Mouse (Mus musculus) midbrain, embryonic 15.5 days (tissue): ENCODE data around the gene Cldn20. TPM values are rescaled to one million over a fixed set of nuclear protein-coding genes. Genes with fewer than 3 reads are reported as not detected.
A peak's percentile ranks its signal among the peaks of the same experiment; 100 is the strongest.

Experiments used
- ATAC-seq: fragments of 200-750 bp; cut with Nextera tagmentation; replicated peaks from 2 replicates; pipeline ENCODE4 v1.8.0; 2017; ENCODE audit warnings: moderate TSS enrichment
- H3K27ac ChIP-seq: fragments of 300-500 bp; sonication (generic); 2 replicates; pipeline ENCODE4 v1.5.1; 2015; ENCODE audit warnings: mild to moderate bottlenecking, inconsistent platforms
- H3K27me3 ChIP-seq: fragments of 300-500 bp; sonication (generic); replicated peaks from 2 replicates; pipeline ENCODE4 v1.6.1; 2015; ENCODE audit warnings: inconsistent platforms
- H3K36me3 ChIP-seq: fragments of 300-500 bp; sonication (generic); replicated peaks from 2 replicates; pipeline ENCODE4 v1.6.1; 2015; ENCODE audit warnings: inconsistent platforms
- H3K4me1 ChIP-seq: fragments of 300-500 bp; sonication (generic); 2 replicates; pipeline ENCODE4 v1.6.1; 2015; ENCODE audit warnings: inconsistent platforms
- H3K4me2 ChIP-seq: fragments of 300-500 bp; sonication (generic); 2 replicates; pipeline ENCODE4 v1.6.1; 2015; ENCODE audit warnings: inconsistent platforms, mild to moderate bottlenecking, moderate library complexity
- H3K4me3 ChIP-seq: fragments of 300-500 bp; sonication (generic); 2 replicates; pipeline ENCODE4 v1.5.1; 2015; ENCODE audit warnings: mild to moderate bottlenecking, inconsistent platforms
- H3K9ac ChIP-seq: fragments of 300-500 bp; sonication (generic); 2 replicates; pipeline ENCODE4 v1.6.1; 2015; ENCODE audit warnings: mild to moderate bottlenecking, inconsistent platforms
- H3K9me3 ChIP-seq: fragments of 300-500 bp; sonication (generic); 2 replicates; pipeline ENCODE4 v1.6.1; 2016; ENCODE audit warnings: inconsistent platforms
- WGBS: fragments of 180-500 bp; shearing (Covaris S2); methylation state at CpG from one replicate; pipeline ENCODE4 v1.1.7; 2015; ENCODE audit warnings: mixed read lengths; 5-methylcytosine and 5-hydroxymethylcytosine counted together
- polyA plus RNA-seq: library from polyadenylated mRNA; unstranded; fragments of >200 nt; fragmentation: Nextera tagmentation; extraction: Ambion mirVana; gene quantifications from 2 replicates; pipeline ENCODE4 v1.2.1, GENCODE M21; 2015

The Cldn20 gene
- polyA plus RNA-seq, 1 experiment from 2014 or later: not detected

DNA sequence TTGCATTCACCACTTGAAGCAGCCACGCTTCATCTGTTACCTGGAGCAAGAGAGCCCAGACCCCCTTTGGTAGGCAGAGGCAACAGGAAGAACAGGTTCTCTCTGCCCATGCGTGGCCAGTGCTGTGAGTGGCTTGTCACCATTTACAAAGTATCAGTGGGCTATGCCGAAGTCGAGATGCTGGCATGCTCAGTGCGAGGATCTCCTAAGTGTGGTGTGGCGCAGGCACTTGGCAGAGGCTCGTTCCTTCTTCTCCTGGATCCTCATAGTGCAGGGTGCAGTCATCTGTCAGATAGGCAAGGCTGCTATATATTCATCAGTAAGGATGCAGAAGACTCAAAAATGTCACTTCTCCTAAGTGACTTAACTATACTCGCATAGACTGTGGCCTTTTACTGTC lies 32.9 kb upstream of the Cldn20 start:
- 92% methylated on average over 8 of the region's 8 CpGs for WGBS
- no peak for ATAC-seq
- H3K9ac ChIP-seq: no peak overlapping the region
- H3K36me3 ChIP-seq: no peaks in the 10 kb centered on the region
- no peaks in the 10 kb centered on the region for H3K4me1 ChIP-seq
- H3K4me2 ChIP-seq: no peak overlapping the region
- no peaks in the 10 kb centered on the region for H3K27me3 ChIP-seq
- H3K4me3 ChIP-seq: no peak overlapping the region
- H3K27ac ChIP-seq: no peak overlapping the region
- no peaks in the 10 kb centered on the region for H3K9me3 ChIP-seq

- Histone ChIP-seq H3K9me3 (no peaks in the 10 kb centered on the region), H3K36me3 (no peaks in the 10 kb centered on the region), H3K27me3 (no peaks in the 10 kb centered on the region), H3K4me3 (no peak overlapping the region), H3K4me1 (no peaks in the 10 kb centered on the region), H3K4me2 (no peak overlapping the region), H3K9ac (no peak overlapping the region), H3K27ac (no peak overlapping the region)
- 92% methylated on average over 6 of the region's 6 CpGs for WGBS
- no peak for ATAC-seq
Measured at GRCm38 (mm10) chr17:3500076-3500475, 32.3 kb upstream of the Cldn20 start.

- no peaks in the 10 kb centered on the region for H3K27me3 ChIP-seq
- H3K27ac ChIP-seq: no peak overlapping the region
- H3K4me3 ChIP-seq: no peak overlapping the region
- H3K9ac ChIP-seq: no peak overlapping the region
- H3K36me3 ChIP-seq: no peaks in the 10 kb centered on the region
- H3K4me1 ChIP-seq: no peaks in the 10 kb centered on the region
- no peaks in the 10 kb centered on the region for H3K9me3 ChIP-seq
- no peak overlapping the region for H3K4me2 ChIP-seq
- WGBS: 83% methylated on average over 4 of the region's 4 CpGs
- ATAC-seq: no peak
Measured at GRCm38 (mm10) chr17:3500936-3501335, 31.4 kb upstream of the Cldn20 start.

DNA sequence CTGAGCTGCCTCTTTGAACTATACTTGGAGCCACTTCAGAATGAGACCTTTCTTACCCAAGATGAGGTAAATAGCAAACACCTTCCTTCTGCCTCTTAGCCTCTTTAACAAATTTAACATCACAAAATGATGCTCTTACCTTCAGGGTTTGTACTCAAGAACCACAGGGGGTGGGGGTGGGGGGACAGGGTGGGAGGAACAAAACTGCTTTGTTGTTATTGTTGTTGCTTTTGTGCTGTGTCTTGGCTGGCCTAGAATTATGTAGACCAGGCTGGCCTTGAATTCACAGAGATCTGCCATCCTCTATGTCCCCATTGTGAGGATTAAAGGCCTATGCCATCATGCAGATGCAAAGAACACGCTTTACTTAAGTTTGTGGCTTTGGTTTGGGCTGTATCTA lies 26.6 kb upstream of the Cldn20 start:
- WGBS: 81% methylated on average over 1 of the region's 1 CpGs
- Histone ChIP-seq H3K4me1 (no peaks in the 10 kb centered on the region), H3K9ac (no peak overlapping the region), H3K27ac (no peak overlapping the region), H3K36me3 (no peaks in the 10 kb centered on the region), H3K27me3 (no peaks in the 10 kb centered on the region), H3K4me3 (no peak overlapping the region), H3K9me3 (no peaks in the 10 kb centered on the region), H3K4me2 (no peak overlapping the region)
- ATAC-seq: no peak

GRCm38 (mm10) chr17:3506508-3506907 lies 25.8 kb upstream of the Cldn20 start:
- H3K9ac ChIP-seq: no peak overlapping the region
- no peak overlapping the region for H3K4me2 ChIP-seq
- H3K4me1 ChIP-seq: no peaks in the 10 kb centered on the region
- WGBS: 91% methylated on average over 8 of the region's 8 CpGs
- no peak overlapping the region for H3K27ac ChIP-seq
- no peaks in the 10 kb centered on the region for H3K27me3 ChIP-seq
- no peak overlapping the region for H3K4me3 ChIP-seq
- H3K9me3 ChIP-seq: no peaks in the 10 kb centered on the region
- H3K36me3 ChIP-seq: no peaks in the 10 kb centered on the region
- ATAC-seq: no peak

- Histone ChIP-seq H3K4me2 (no peak overlapping the region), H3K27ac (no peak overlapping the region), H3K4me3 (no peak overlapping the region), H3K27me3 (no peaks in the 10 kb centered on the region), H3K4me1 (no peaks in the 10 kb centered on the region), H3K36me3 (no peaks in the 10 kb centered on the region), H3K9me3 (no peaks in the 10 kb centered on the region), H3K9ac (no peak overlapping the region)
- 25% methylated on average over 1 of the region's 1 CpGs for WGBS
- peak; percentile 72; the same call in 1 of the 2 replicates for ATAC-seq
Measured at GRCm38 (mm10) chr17:3509841-3510240, 22.5 kb upstream of the Cldn20 start.

DNA sequence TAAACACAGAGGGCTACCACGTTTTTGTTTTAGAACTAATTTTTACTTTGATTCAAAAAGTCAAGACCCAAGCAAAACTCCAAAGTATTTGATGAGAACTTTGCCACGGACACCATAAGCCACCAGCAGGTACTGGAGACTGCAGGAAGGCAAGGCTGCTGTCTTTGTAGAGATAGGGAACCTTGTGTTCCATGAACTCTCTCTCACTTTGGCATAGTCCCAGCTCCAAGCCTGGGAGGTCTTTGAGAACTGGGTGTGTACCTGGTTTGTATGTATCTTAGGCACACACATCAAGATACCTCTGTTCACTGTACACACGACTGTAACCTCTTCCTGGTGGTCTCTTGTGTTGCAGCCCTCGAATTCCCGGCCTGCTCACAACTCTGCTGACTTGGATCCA lies 18.0 kb upstream of the Cldn20 start:
- H3K4me2 ChIP-seq: no peak overlapping the region
- 84% methylated on average over 5 of the region's 5 CpGs for WGBS
- H3K27me3 ChIP-seq: no peaks in the 10 kb centered on the region
- H3K9ac ChIP-seq: no peak overlapping the region
- no peak overlapping the region for H3K4me3 ChIP-seq
- H3K27ac ChIP-seq: no peak overlapping the region
- H3K4me1 ChIP-seq: no peaks in the 10 kb centered on the region
- ATAC-seq: no peak
- no peaks in the 10 kb centered on the region for H3K9me3 ChIP-seq
- H3K36me3 ChIP-seq: no peaks in the 10 kb centered on the region

- Histone ChIP-seq H3K36me3 (no peaks in the 10 kb centered on the region), H3K27me3 (no peaks in the 10 kb centered on the region), H3K4me3 (no peak overlapping the region), H3K4me1 (no peaks in the 10 kb centered on the region), H3K9ac (no peak overlapping the region), H3K4me2 (no peak overlapping the region), H3K9me3 (no peaks in the 10 kb centered on the region), H3K27ac (no peak overlapping the region)
- 95% methylated on average over 8 of the region's 8 CpGs for WGBS
- no peak for ATAC-seq
Measured at GRCm38 (mm10) chr17:3515851-3516250, 16.5 kb upstream of the Cldn20 start.

- Histone ChIP-seq H3K9me3 (no peaks in the 10 kb centered on the region), H3K36me3 (no peaks in the 10 kb centered on the region), H3K27me3 (no peaks in the 10 kb centered on the region), H3K4me2 (no peak overlapping the region), H3K27ac (no peak overlapping the region), H3K9ac (no peak overlapping the region), H3K4me1 (no peaks in the 10 kb centered on the region), H3K4me3 (no peak overlapping the region)
- ATAC-seq: no peak
- WGBS: 32% methylated on average over 9 of the region's 9 CpGs
Measured at GRCm38 (mm10) chr17:3516406-3516805, 15.9 kb upstream of the Cldn20 start.

DNA sequence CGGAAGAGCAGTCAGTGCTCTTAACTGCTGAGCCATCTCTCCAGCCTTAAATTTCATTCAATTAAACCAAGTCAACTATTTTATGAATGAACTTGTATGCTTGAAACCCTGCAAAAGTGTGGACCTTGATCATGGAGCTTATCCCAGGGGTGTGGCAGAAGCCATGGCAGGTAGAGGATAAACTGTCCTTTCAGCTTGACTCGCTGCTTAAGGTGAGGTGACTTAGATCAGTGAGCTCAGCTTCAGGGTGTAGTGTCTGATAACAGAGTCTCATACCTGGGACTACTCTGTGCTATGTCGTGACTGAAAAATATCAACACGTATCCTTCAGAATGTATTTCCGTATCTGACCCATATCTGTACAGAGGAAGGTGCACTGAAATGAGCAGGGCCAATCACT lies 12.0 kb upstream of the Cldn20 start:
- Histone ChIP-seq H3K27me3 (no peaks in the 10 kb centered on the region), H3K9me3 (no peaks in the 10 kb centered on the region), H3K9ac (no peak overlapping the region), H3K27ac (no peak overlapping the region), H3K4me1 (no peaks in the 10 kb centered on the region), H3K4me3 (no peak overlapping the region), H3K4me2 (no peak overlapping the region), H3K36me3 (no peaks in the 10 kb centered on the region)
- WGBS: 97% methylated on average over 5 of the region's 5 CpGs
- no peak for ATAC-seq

DNA sequence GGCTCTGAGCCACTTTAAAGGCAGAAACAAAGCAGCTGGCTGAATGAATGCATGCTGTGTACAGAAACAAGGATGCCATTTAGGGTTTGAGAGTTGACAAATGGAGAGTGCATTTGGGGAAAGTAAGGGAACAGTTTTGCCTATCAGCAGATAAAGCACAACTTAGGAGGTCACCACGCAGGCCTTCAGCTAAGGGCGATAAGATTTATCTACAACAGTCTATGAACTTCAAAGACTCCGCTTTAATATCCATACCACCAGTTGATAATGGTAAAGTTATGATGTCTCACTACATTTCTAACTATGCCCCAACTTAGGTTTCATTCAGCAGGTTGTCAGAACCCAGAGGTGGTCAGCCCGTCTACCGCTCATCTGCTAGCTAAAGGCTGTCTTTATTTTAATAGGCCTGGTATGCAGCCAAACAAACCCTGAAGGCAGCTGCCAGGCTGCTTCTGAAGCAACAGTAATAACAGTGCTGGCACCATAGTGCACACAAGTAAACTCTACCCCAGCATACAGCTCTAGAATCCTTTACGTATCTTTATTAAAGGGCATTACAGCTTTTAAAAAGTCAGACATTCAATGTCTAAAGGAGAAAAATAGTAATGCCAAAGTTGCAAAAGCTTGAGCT lies 4.4 kb upstream of the Cldn20 start:
- Histone ChIP-seq H3K9ac (no peak overlapping the region), H3K36me3 (no peaks in the 10 kb centered on the region), H3K4me1 (no peaks in the 10 kb centered on the region), H3K27me3 (no peaks in the 10 kb centered on the region), H3K27ac (no peak overlapping the region), H3K9me3 (no peaks in the 10 kb centered on the region), H3K4me3 (no peak overlapping the region), H3K4me2 (no peak overlapping the region)
- WGBS: 84% methylated on average over 6 of the region's 6 CpGs
- no peak for ATAC-seq

DNA sequence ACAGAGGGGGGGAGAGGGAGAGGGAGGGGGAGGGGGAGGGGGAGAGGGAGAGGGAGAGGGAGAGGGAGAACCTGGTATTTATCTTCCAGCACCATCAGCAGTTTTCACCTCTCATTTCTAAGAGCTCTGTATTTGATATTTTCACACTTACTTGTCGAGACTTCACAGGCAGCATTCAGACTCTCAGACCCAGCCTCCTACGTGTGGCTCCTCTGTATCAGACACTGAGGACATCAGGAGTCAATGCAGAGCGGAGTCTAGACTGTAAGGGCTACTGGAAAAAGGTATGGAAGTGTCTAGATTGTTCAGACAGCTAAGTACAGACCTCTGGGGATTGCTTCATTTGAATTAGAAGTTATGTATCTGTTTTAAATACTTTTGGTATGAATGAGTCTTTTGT lies 2.8 kb upstream of the Cldn20 start:
- Histone ChIP-seq H3K36me3 (no peaks in the 10 kb centered on the region), H3K9ac (no peak overlapping the region), H3K4me1 (no peaks in the 10 kb centered on the region), H3K4me2 (no peak overlapping the region), H3K4me3 (no peak overlapping the region), H3K9me3 (no peaks in the 10 kb centered on the region), H3K27me3 (no peaks in the 10 kb centered on the region), H3K27ac (no peak overlapping the region)
- no peak for ATAC-seq
- WGBS: 65% methylated on average over 3 of the region's 3 CpGs

- WGBS: 70% methylated on average over 7 of the region's 7 CpGs
- H3K27ac ChIP-seq: no peak overlapping the region
- H3K36me3 ChIP-seq: no peaks in the 10 kb centered on the region
- H3K4me1 ChIP-seq: no peaks in the 10 kb centered on the region
- H3K9me3 ChIP-seq: no peaks in the 10 kb centered on the region
- no peak overlapping the region for H3K4me2 ChIP-seq
- H3K9ac ChIP-seq: no peak overlapping the region
- H3K4me3 ChIP-seq: no peak overlapping the region
- no peaks in the 10 kb centered on the region for H3K27me3 ChIP-seq
- no peak for ATAC-seq
Measured at GRCm38 (mm10) chr17:3530549-3530948, 1.8 kb upstream of the Cldn20 start.
